Mouse (Mus musculus): Measurements from ENCODE around the gene Gse1. TPM values are rescaled to one million over a fixed set of nuclear protein-coding genes. Genes with fewer than 3 reads are reported as not detected.
A peak's percentile ranks its signal among the peaks of the same experiment; 100 is the strongest.

Gene Gse1
- polyA plus RNA-seq, 1 experiment from 2014 or later, result 25.3 TPM

GRCm38 (mm10) chr8:120482015-120482689 is 253.9 kb downstream of the Gse1 start:
- ATAC-seq (replicated peaks; ENCODE audit: low FRiP score) (no peak), DNase-seq (ENCODE audit: low spot score) (no peak)
- Histone ChIP-seq H3K4me2 (no peak overlapping the region), H3K36me3 (ENCODE audit: control insufficient read depth, insufficient read depth, low read length) (no peaks in the 10 kb centered on the region), H3K9me3 (ENCODE audit: control insufficient read depth, low read length) (no peaks in the 10 kb centered on the region), H3K27ac (ENCODE audit: low read depth, low read length) (no peak overlapping the region), H3K4me3 (ENCODE audit: low read depth, low read length) (no peak overlapping the region), H3K9ac (ENCODE audit: low read depth, low read length) (no peak overlapping the region), H3K27me3 (replicated peaks; ENCODE audit: control insufficient read depth, insufficient read depth, low read length) (no peaks in the 10 kb centered on the region), H3K4me1 (replicated peaks; ENCODE audit: control insufficient read depth, insufficient read depth, low read length) (peaks cover 65% of the 10 kb centered on the region)
- WGBS, result 75% methylated on average over 9 of the region's 9 CpGs

- Histone ChIP-seq H3K4me2 (peak overlapping the region; percentile 98; the same call in 1 of the 2 replicates), H3K4me3 (ENCODE audit: low read depth, low read length) (no peak overlapping the region), H3K27me3 (replicated peaks; ENCODE audit: control insufficient read depth, insufficient read depth, low read length) (no peaks in the 10 kb centered on the region), H3K27ac (ENCODE audit: low read depth, low read length) (peak overlapping the region; percentile 100), H3K9ac (ENCODE audit: low read depth, low read length) (peak overlapping the region; percentile 95), H3K36me3 (ENCODE audit: control insufficient read depth, insufficient read depth, low read length) (no peaks in the 10 kb centered on the region), H3K9me3 (ENCODE audit: control insufficient read depth, low read length) (no peaks in the 10 kb centered on the region), H3K4me1 (replicated peaks; ENCODE audit: control insufficient read depth, insufficient read depth, low read length) (peaks cover 55% of the 10 kb centered on the region)
- ATAC-seq (replicated peaks; ENCODE audit: low FRiP score) (no peak), DNase-seq (ENCODE audit: low spot score) (no peak)
- 58% methylated on average over 6 of the region's 6 CpGs for WGBS
These were observed 256.2 kb downstream of the Gse1 start for GRCm38 (mm10) chr8:120484460-120484859.

DNA sequence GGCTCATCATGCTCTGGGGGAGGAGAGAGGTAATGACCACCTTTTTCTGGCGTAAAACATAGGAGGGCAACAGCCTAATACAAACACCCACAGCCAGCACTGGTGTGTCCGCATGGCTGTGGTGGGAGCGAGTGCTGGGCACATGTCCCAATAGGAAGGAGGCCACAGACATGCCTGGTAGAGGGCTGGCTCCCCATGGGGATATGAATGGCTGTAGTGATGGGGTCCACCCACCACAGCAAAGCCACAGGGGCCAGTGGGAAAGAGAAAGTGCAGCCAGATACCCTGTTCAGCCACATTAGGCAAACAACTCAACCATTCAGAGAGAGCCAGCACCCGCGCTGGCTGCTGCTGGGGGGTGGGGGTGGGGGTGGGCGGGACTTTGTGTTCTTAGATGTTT is 256.9 kb downstream of the Gse1 start:
- ATAC-seq (replicated peaks; ENCODE audit: low FRiP score), result peak; percentile 1; the same call in 1 of the 2 replicates
- H3K27ac ChIP-seq (ENCODE audit: low read depth, low read length), result peak overlapping the region; percentile 100
- H3K9me3 ChIP-seq (ENCODE audit: control insufficient read depth, low read length), result no peaks in the 10 kb centered on the region
- H3K36me3 ChIP-seq (ENCODE audit: control insufficient read depth, insufficient read depth, low read length), result no peaks in the 10 kb centered on the region
- WGBS, result 25% methylated on average over 6 of the region's 6 CpGs
- DNase-seq (ENCODE audit: low spot score), result no peak
- H3K4me2 ChIP-seq, result peak overlapping the region; percentile 98
- no peak overlapping the region for H3K4me3 ChIP-seq (ENCODE audit: low read depth, low read length)
- peaks cover 53% of the 10 kb centered on the region for H3K4me1 ChIP-seq (replicated peaks; ENCODE audit: control insufficient read depth, insufficient read depth, low read length)
- no peaks in the 10 kb centered on the region for H3K27me3 ChIP-seq (replicated peaks; ENCODE audit: control insufficient read depth, insufficient read depth, low read length)
- H3K9ac ChIP-seq (ENCODE audit: low read depth, low read length), result peak overlapping the region; percentile 95

DNA sequence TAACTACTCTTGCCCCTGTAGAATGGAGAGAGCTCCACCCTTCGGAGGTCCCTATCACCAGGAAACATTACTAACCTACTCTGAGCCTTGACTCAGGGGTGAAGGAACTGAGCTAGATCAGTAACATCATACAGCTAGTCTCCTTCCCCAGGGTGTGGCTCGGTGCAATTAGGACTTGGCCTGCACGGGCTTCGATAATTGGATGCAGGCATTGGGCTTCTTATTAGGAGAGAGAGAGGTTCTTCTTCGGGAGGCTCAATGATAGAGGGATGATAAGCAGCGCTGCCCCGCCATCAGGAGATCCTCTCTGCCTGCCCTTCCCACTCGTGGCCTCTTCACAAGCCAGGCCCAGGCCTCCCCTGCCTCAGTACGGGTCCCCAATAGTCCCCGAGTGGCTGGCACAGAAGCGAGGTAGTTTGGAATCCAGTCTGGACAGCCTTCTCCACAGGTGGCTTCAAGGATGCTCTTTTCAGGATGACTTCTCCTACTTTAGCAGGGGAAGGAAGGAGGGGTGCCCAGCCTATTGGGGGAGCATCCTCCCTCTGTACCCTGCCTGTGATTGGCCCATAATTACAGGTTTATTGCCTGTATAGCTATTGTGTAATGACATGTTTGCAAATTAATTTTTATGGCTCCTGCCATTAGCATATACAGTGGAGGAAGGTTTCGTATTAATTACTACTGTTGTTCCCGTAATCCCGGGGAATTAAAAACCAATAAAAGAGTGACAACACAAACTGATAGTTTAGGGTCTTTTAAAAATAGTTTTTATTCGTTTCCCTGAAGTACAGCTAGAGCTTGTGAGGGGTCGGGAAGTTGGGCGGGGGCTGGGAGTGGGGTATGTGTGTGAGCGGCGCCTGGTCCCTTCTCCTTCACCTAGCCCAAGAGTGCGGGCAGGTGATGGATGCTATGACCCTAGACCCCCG is 257.6 kb downstream of the Gse1 start:
- DNase-seq (ENCODE audit: low spot score) (no peak), ATAC-seq (replicated peaks; ENCODE audit: low FRiP score) (peak; percentile 70)
- Histone ChIP-seq H3K27ac (ENCODE audit: low read depth, low read length) (peak overlapping the region; percentile 100), H3K9me3 (ENCODE audit: control insufficient read depth, low read length) (no peaks in the 10 kb centered on the region), H3K9ac (ENCODE audit: low read depth, low read length) (peak overlapping the region; percentile 95), H3K4me1 (replicated peaks; ENCODE audit: control insufficient read depth, insufficient read depth, low read length) (peaks cover 56% of the 10 kb centered on the region), H3K4me2 (peak overlapping the region; percentile 98), H3K4me3 (ENCODE audit: low read depth, low read length) (peak overlapping the region; percentile 98), H3K27me3 (replicated peaks; ENCODE audit: control insufficient read depth, insufficient read depth, low read length) (no peaks in the 10 kb centered on the region), H3K36me3 (ENCODE audit: control insufficient read depth, insufficient read depth, low read length) (no peaks in the 10 kb centered on the region)
- WGBS, result 18% methylated on average over 21 of the region's 21 CpGs

DNA sequence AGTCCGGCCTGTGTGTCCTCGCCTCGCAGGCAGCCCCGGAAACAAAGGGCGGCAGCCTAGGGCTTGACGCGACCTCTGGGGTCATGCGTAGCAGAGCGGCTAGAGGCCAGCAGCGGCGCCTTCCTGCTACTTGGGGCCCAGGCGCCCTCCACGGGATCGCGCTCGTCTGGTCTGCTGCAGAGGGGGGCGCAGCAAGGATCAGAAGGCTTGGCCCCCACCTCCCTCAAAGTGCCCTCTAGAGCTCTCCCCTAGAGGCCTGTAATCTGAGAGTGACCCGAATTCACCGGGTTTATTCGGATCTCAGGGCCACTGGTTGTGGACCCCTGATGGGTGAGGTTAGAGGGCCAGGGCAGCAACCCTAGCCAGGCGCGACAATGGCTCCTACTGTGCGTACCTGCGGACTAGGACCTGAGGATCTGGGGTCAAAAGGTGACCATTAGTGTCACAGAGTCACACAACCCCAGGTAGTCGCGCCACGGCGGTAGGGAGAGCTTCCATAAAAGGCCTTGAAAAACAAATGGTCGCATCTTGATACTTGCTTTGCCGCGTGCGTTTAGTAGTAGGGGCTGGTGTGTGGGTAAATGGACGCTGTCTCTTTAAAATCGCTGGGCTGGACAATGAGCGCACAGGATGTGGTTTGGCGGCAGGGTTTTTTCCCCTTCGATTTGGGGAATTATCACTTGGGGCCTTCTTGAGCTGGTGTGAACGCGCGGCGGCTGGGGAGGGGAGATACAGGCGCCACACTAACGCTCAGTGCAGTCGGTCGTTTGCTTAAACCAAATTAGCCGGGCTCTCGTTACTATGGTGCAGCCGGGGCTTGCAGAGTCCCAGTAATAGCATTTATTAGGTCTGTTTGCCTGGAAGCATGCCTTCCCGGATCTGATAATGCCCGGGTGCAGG is 258.5 kb downstream of the Gse1 start:
- peak overlapping the region; percentile 95 for H3K9ac ChIP-seq (ENCODE audit: low read depth, low read length)
- WGBS, result under 1% methylated on average over 49 of the region's 50 CpGs
- no peaks in the 10 kb centered on the region for H3K27me3 ChIP-seq (replicated peaks; ENCODE audit: control insufficient read depth, insufficient read depth, low read length)
- peak overlapping the region; percentile 100 for H3K27ac ChIP-seq (ENCODE audit: low read depth, low read length)
- H3K36me3 ChIP-seq (ENCODE audit: control insufficient read depth, insufficient read depth, low read length), result no peaks in the 10 kb centered on the region
- ATAC-seq (replicated peaks; ENCODE audit: low FRiP score) (peak; percentile 72), DNase-seq (ENCODE audit: low spot score) (peak; percentile 84)
- no peaks in the 10 kb centered on the region for H3K9me3 ChIP-seq (ENCODE audit: control insufficient read depth, low read length)
- H3K4me2 ChIP-seq, result peak overlapping the region; percentile 98
- H3K4me3 ChIP-seq (ENCODE audit: low read depth, low read length), result peak overlapping the region; percentile 98
- H3K4me1 ChIP-seq (replicated peaks; ENCODE audit: control insufficient read depth, insufficient read depth, low read length), result peaks cover 58% of the 10 kb centered on the region

- Histone ChIP-seq H3K4me3 (ENCODE audit: low read depth, low read length) (peak overlapping the region; percentile 98), H3K4me2 (peak overlapping the region; percentile 98), H3K27ac (ENCODE audit: low read depth, low read length) (peak overlapping the region; percentile 100), H3K9ac (ENCODE audit: low read depth, low read length) (peak overlapping the region; percentile 95), H3K9me3 (ENCODE audit: control insufficient read depth, low read length) (no peaks in the 10 kb centered on the region), H3K27me3 (replicated peaks; ENCODE audit: control insufficient read depth, insufficient read depth, low read length) (no peaks in the 10 kb centered on the region), H3K4me1 (replicated peaks; ENCODE audit: control insufficient read depth, insufficient read depth, low read length) (peaks cover 60% of the 10 kb centered on the region), H3K36me3 (ENCODE audit: control insufficient read depth, insufficient read depth, low read length) (no peaks in the 10 kb centered on the region)
- peak; percentile 22 for ATAC-seq (replicated peaks; ENCODE audit: low FRiP score)
- DNase-seq (ENCODE audit: low spot score), result no peak
- under 1% methylated on average over 34 of the region's 34 CpGs for WGBS
These were observed 259.1 kb downstream of the Gse1 start for GRCm38 (mm10) chr8:120487377-120487728.

DNA sequence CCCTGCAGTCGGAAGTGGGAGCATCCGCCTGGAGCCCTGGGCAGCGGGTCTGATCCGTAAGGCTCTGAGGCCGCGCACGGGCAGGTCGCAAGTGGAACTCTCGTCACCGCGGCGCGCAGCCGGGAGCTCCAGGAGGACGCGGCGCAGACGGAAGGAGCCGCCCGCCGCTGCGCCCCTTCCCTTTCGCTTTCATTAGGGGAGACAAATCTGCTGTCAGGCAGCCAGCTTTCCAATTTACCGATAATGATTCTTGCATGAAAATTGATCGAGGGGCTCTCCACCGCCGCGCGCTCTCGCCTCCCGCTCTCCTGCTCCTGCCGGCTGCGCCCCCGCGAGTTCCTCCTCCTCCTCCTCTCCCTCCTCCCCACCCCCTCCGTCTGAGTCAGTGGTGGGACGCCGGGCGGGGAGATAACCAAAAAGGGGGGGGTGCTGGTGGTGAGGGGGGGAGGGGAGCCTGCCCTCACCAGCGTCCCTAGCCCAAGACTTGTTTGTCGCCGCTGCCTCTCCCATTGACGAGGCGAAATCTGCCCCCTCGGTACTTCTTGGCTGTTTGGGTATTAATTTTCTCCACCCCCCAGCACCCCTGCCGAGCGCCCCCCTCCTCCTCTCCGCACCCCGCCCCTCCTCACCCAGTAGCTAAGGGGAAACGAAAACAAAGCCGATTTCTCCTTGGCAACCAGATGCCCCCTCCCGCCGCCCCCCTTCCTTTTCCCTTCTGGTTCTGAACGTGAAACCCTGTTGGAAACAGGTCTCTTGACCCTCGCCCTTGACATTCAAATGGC is 259.7 kb downstream of the Gse1 start:
- Histone ChIP-seq H3K9me3 (ENCODE audit: control insufficient read depth, low read length) (no peaks in the 10 kb centered on the region), H3K4me3 (ENCODE audit: low read depth, low read length) (peak overlapping the region; percentile 98), H3K9ac (ENCODE audit: low read depth, low read length) (peak overlapping the region; percentile 95), H3K4me2 (peak overlapping the region; percentile 98), H3K27ac (ENCODE audit: low read depth, low read length) (peak overlapping the region; percentile 100), H3K27me3 (replicated peaks; ENCODE audit: control insufficient read depth, insufficient read depth, low read length) (no peaks in the 10 kb centered on the region), H3K4me1 (replicated peaks; ENCODE audit: control insufficient read depth, insufficient read depth, low read length) (peaks cover 65% of the 10 kb centered on the region), H3K36me3 (ENCODE audit: control insufficient read depth, insufficient read depth, low read length) (no peaks in the 10 kb centered on the region)
- 1% methylated on average over 51 of the region's 55 CpGs for WGBS
- ATAC-seq (replicated peaks; ENCODE audit: low FRiP score) (peak; percentile 57), DNase-seq (ENCODE audit: low spot score) (peak; percentile 83)

All from liver, embryonic 11.5 days (tissue).